Mouse (Mus musculus): ENCODE results near the gene Eepd1.

DNA sequence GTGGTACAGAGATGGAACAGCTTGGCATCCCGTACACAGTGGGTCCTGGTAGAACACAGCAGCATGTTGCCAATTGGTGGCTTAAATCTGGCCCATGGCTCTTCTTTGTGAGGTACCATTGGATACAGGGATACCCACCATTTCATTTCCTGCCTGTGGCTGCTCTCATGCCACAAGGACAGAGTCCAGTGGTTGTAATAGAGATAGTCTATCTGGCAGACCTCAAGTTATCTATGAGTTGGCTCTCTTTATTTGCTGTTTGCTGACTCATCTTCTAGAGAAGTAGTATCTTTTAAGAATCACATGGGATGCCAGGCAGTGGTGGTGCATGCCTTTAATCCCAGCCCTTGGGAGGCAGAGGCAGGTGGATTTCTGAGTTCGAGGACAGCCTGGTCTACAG, 76.0 kb downstream of the Eepd1 start:
- TF ChIP-seq CTCF (IDR thresholded peaks at IDR 0.05 in 2 of 3, conservative IDR thresholded peaks at IDR 0.05 in 1 of 3; ENCODE audit: control insufficient read depth in 1 of 3, insufficient read depth in 1 of 3, low read depth in 2 of 3, low read length in 3 of 3, poor library complexity in 1 of 3, severe bottlenecking in 1 of 3): no peak
- 0 out of 2 replicates have a peak, but pooled peaks have one; percentile 33 for TF ChIP-seq TBP (IDR thresholded peaks at IDR 0.05; ENCODE audit: low read depth, low read length)
- no peak for TF ChIP-seq CHD1 (IDR thresholded peaks at IDR 0.05; ENCODE audit: low read depth, low read length)
- no peak for TF ChIP-seq POLR2AphosphoS2 (IDR thresholded peaks at IDR 0.05; ENCODE audit: low read length)
- no peak for TF ChIP-seq MAFK (IDR thresholded peaks at IDR 0.05; ENCODE audit: borderline replicate concordance, low read depth, low read length)
- no peak for TF ChIP-seq POLR2A (IDR thresholded peaks at IDR 0.05; ENCODE audit: control insufficient read depth in 1 of 2, insufficient read depth in 1 of 2, low read depth in 1 of 2, low read length in 2 of 2, poor library complexity in 1 of 2)
- TF ChIP-seq NRF1 (IDR thresholded peaks at IDR 0.05; ENCODE audit: insufficient read depth, low read depth, low read length, poor library complexity, severe bottlenecking): no peak
- TF ChIP-seq TCF12 (IDR thresholded peaks at IDR 0.05; ENCODE audit: low read depth, low read length): no peak
- no peak for TF ChIP-seq ELF1 (IDR thresholded peaks at IDR 0.05; ENCODE audit: low read depth, low read length)
- TF ChIP-seq CHD2 (IDR thresholded peaks at IDR 0.05; ENCODE audit: low read length): no peak
- TF ChIP-seq NELFE (IDR thresholded peaks at IDR 0.05; ENCODE audit: low read depth, low read length): no peak
- no peak for TF ChIP-seq RAD21 (IDR thresholded peaks at IDR 0.05; ENCODE audit: low read depth, low read length)
